Mouse (Mus musculus): ENCODE data around the gene Gm4981. TPM values are rescaled to one million over a fixed set of nuclear protein-coding genes. Genes with fewer than 3 reads are reported as not detected.
"Not testable (repeated sequence)": the region's sequence is repeated elsewhere in the genome, so short reads cannot be mapped to it uniquely, and the experiment has no call there.

Gm4981 gene
- total RNA-seq (2021): not detected
- long read RNA-seq, experiment 1: 0 reads
- long read RNA-seq, experiment 2: 0 reads

GRCm38 (mm10) chr10:58236613-58237012 is at the start of gene Gm4981:
Gene Gm4981, minus strand, starts transcription at chr10:58236701.
- DNase-seq: no peak
- intact Hi-C loops (cut with DNase I): no loop called here

- intact Hi-C loops (cut with DNase I): loop anchor here (10.0 kb wide), 1 partner anchor 173 kb away; no protein-coding TSS in a partner anchor
- no peak for DNase-seq
Observed at GRCm38 (mm10) chr10:58282238-58282637, 45.7 kb upstream of the Gm4981 start.

- intact Hi-C loops (cut with DNase I): no loop called here
- no peak for DNase-seq
Observed at GRCm38 (mm10) chr10:58258466-58258865, 22.0 kb upstream of the Gm4981 start.

GRCm38 (mm10) chr10:58255954-58256353 is 19.5 kb upstream of the Gm4981 start:
- intact Hi-C loops (cut with DNase I): no loop called here
- no peak for DNase-seq

- DNase-seq: peak; percentile 85 to 88
- intact Hi-C loops (cut with DNase I): no loop called here
Observed at GRCm38 (mm10) chr10:58255213-58255892, 18.9 kb upstream of the Gm4981 start, which contains the start of gene Gcc2. Gene Gcc2, plus strand, starts transcription at chr10:58255497.

GRCm38 (mm10) chr10:58254635-58255175 is 18.2 kb upstream of the Gm4981 start:
- DNase-seq: no peak
- intact Hi-C loops (cut with DNase I): no loop called here

GRCm38 (mm10) chr10:58249535-58249934 is 13.0 kb upstream of the Gm4981 start:
- DNase-seq: no peak
- intact Hi-C loops (cut with DNase I): no loop called here

GRCm38 (mm10) chr10:58238984-58239740 is 2.7 kb upstream of the Gm4981 start:
- intact Hi-C loops (cut with DNase I): not testable (repeated sequence)
- peak; percentile 55 to 73 for DNase-seq

GRCm38 (mm10) chr10:58234985-58235384 is 1.5 kb downstream of the Gm4981 start:
- peak in 1 of 2 experiments; percentile 43 for DNase-seq
- intact Hi-C loops (cut with DNase I): loop anchor here (5.0 kb wide), 1 partner anchor 793 kb away; no protein-coding TSS in a partner anchor

GRCm38 (mm10) chr10:58233740-58234121 is 2.8 kb downstream of the Gm4981 start:
- not testable (repeated sequence) for DNase-seq
- intact Hi-C loops (cut with DNase I): loop anchor here (5.0 kb wide), 1 partner anchor 791 kb away; no protein-coding TSS in a partner anchor

GRCm38 (mm10) chr10:58233054-58233739 is 3.3 kb downstream of the Gm4981 start:
- intact Hi-C loops (cut with DNase I): loop anchor here (5.0 kb wide), 1 partner anchor 791 kb away; no protein-coding TSS in a partner anchor
- DNase-seq: peak; percentile 41 to 44

GRCm38 (mm10) chr10:58232641-58232969 is 3.9 kb downstream of the Gm4981 start, which contains the start of gene Duxf3:
Gene Duxf3, minus strand, starts transcription at chr10:58232675.
- DNase-seq: not testable (repeated sequence)
- intact Hi-C loops (cut with DNase I): loop anchor here (5.0 kb wide), 1 partner anchor 790 kb away; no protein-coding TSS in a partner anchor

GRCm38 (mm10) chr10:58231779-58232640 is 4.5 kb downstream of the Gm4981 start:
- peak; percentile 84 to 86 for DNase-seq
- intact Hi-C loops (cut with DNase I): loop anchor here (5.0 kb wide), 1 partner anchor 790 kb away; no protein-coding TSS in a partner anchor

GRCm38 (mm10) chr10:58231088-58231487 is 5.4 kb downstream of the Gm4981 start:
- intact Hi-C loops (cut with DNase I): loop anchor here (5.0 kb wide), 1 partner anchor 789 kb away; no protein-coding TSS in a partner anchor
- DNase-seq: peak; percentile 45 to 58

GRCm38 (mm10) chr10:58230021-58230420 is 6.5 kb downstream of the Gm4981 start:
- DNase-seq: not testable (repeated sequence)
- intact Hi-C loops (cut with DNase I): loop anchor here (5.0 kb wide), 1 partner anchor 788 kb away; no protein-coding TSS in a partner anchor

- intact Hi-C loops (cut with DNase I): not testable (repeated sequence)
- DNase-seq: peak in 1 of 2 experiments; percentile 63
Observed at GRCm38 (mm10) chr10:58227798-58228197, 8.7 kb downstream of the Gm4981 start.

- DNase-seq; intact Hi-C loops (cut with DNase I): not testable (repeated sequence)
Observed at GRCm38 (mm10) chr10:58226357-58226756, 10.1 kb downstream of the Gm4981 start.

GRCm38 (mm10) chr10:58224827-58225785 is 11.4 kb downstream of the Gm4981 start, which contains the start of gene AW822073:
Gene AW822073, minus strand, starts transcription at chr10:58224930.
- DNase-seq: peak; percentile 59 to 60
- intact Hi-C loops (cut with DNase I): not testable (repeated sequence)
